Mouse (Mus musculus) heart, embryonic 14.5 days (tissue): ENCODE measurements at regions not wholly inside any gene's neighbourhood (a gene's known extent, or its start where the extent isn't known, plus 50 kb on each side); places are given as distances from the start of the nearest gene placed in this dataset.

Source experiments
- ATAC-seq: fragments of 200-750 bp; cut with Nextera tagmentation; 2 replicates; pipeline ENCODE4 v1.8.0; 2017; ENCODE audit warnings: low read depth, moderate TSS enrichment; ENCODE audit not compliant: insufficient number of reproducible peaks, insufficient read depth, low FRiP score
- H3K27ac ChIP-seq, 2 experiments: fragments of 200-500 bp in 1 of 2; fragments of 300-500 bp in 1 of 2; sonication (generic) in 1 of 2; replicated peaks in 1 of 2; 2 replicates each; pipeline ENCODE4 v1.5.1; 2012 to 2014; ENCODE audit warnings: low read depth in 2 of 2, low read length in 2 of 2, control low read depth in 1 of 2, mild to moderate bottlenecking in 1 of 2, mixed read lengths in 1 of 2; ENCODE audit not compliant: control insufficient read depth in 1 of 2, insufficient read depth in 1 of 2
- H3K27me3 ChIP-seq: fragments of 300-500 bp; sonication (generic); 2 replicates; pipeline ENCODE4 v1.6.1; 2014; ENCODE audit warnings: mild to moderate bottlenecking, low read length, control low read depth; ENCODE audit not compliant: control insufficient read depth, insufficient read depth
- H3K36me3 ChIP-seq: fragments of 300-500 bp; sonication (generic); 2 replicates; pipeline ENCODE4 v1.6.1; 2014; ENCODE audit warnings: mild to moderate bottlenecking, control low read depth, low read length, mixed read lengths; ENCODE audit not compliant: control insufficient read depth, insufficient read depth
- H3K4me1 ChIP-seq, 2 experiments: fragments of 200-500 bp in 1 of 2; fragments of 300-500 bp in 1 of 2; sonication (generic) in 1 of 2; 2 replicates each; pipeline ENCODE4 v1.6.1; 2012 to 2014; ENCODE audit warnings: low read length in 2 of 2, control low read depth in 1 of 2, mixed read lengths in 1 of 2; ENCODE audit not compliant: control insufficient read depth in 2 of 2, insufficient read depth in 2 of 2
- H3K4me2 ChIP-seq: fragments of 300-500 bp; sonication (generic); 2 replicates; pipeline ENCODE4 v1.6.1; 2014; ENCODE audit warnings: mild to moderate bottlenecking, low read length
- H3K4me3 ChIP-seq, 2 experiments: fragments of 200-500 bp in 1 of 2; fragments of 300-500 bp in 1 of 2; sonication (generic) in 1 of 2; 2 replicates each; pipeline ENCODE4 v1.5.1; 2012 to 2014; ENCODE audit warnings: low read length in 2 of 2, mild to moderate bottlenecking in 2 of 2, control low read depth in 1 of 2, low read depth in 1 of 2, moderate library complexity in 1 of 2; ENCODE audit not compliant: control insufficient read depth in 1 of 2, insufficient read depth in 1 of 2
- H3K9ac ChIP-seq: fragments of 300-500 bp; sonication (generic); 2 replicates; pipeline ENCODE4 v1.6.1; 2014; ENCODE audit warnings: mild to moderate bottlenecking, low read length
- H3K9me3 ChIP-seq: fragments of 300-500 bp; sonication (generic); 2 replicates; pipeline ENCODE4 v1.6.1; 2016; ENCODE audit warnings: low read length, control low read depth; ENCODE audit not compliant: control insufficient read depth
- WGBS: fragments of 180-500 bp; shearing (Covaris S2); extraction: QIAGEN DNeasy Blood & Tissue Kit; methylation state at CpG from one replicate; pipeline ENCODE4 v1.1.7; 2014; 5-methylcytosine and 5-hydroxymethylcytosine counted together

DNA sequence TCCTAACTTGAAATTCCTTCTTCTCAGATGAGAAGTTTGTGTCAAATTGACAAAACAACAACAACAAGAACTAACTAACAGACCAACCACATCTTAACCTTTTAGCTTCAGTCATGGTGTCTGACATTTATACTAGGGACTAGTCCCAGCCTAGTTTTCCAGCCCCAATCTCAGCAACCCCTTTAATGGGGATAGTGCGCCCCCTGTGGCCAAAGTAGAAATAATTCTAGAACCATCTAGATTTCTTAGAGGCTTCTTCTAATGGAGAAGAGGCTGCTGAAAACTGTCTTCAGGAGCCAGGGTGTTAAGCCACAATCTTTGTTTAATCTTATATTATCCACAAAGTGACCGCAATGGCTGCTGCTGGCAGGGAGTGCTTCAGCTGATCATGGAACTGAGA lies 659.5 kb upstream of the Kdm8 start:
- H3K36me3 ChIP-seq, result no peaks in the 10 kb centered on the region
- no peak overlapping the region for H3K27ac ChIP-seq
- H3K9me3 ChIP-seq, result 0 out of 2 replicates have a peak, but pooled peaks cover 6% of the 10 kb centered on the region
- no peak overlapping the region for H3K9ac ChIP-seq
- no peaks in the 10 kb centered on the region for H3K4me1 ChIP-seq
- no peak overlapping the region for H3K4me3 ChIP-seq
- ATAC-seq, result no peak
- no peaks in the 10 kb centered on the region for H3K27me3 ChIP-seq
- WGBS, result 79% methylated on average over 2 of the region's 2 CpGs
- no peak overlapping the region for H3K4me2 ChIP-seq

DNA sequence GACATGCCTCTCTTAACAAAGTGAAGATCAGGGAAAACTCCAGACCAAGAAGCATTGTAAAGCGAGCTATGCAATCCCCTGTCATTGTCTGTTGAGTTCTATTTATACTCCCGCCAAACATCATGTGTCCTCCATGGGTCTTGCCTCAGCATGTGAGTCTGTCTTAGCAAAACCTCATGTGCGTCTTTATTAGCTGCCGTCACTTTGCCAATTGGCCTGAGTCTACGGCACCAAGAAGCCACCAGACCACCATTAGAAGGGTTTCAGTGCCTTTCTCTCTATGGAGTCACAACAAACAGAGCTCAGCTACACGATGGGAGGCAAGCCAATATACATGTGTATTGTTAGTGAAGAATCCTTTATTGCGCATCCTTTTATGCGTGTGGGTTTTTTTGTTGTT lies 658.6 kb upstream of the Kdm8 start:
- no peak overlapping the region for H3K4me2 ChIP-seq
- no peaks in the 10 kb centered on the region for H3K27me3 ChIP-seq
- H3K9ac ChIP-seq, result no peak overlapping the region
- no peaks in the 10 kb centered on the region for H3K36me3 ChIP-seq
- no peak overlapping the region for H3K27ac ChIP-seq
- no peak overlapping the region for H3K4me3 ChIP-seq
- H3K9me3 ChIP-seq, result 0 out of 2 replicates have a peak, but pooled peaks cover 6% of the 10 kb centered on the region
- ATAC-seq, result no peak
- H3K4me1 ChIP-seq, result no peaks in the 10 kb centered on the region
- WGBS, result 79% methylated on average over 8 of the region's 8 CpGs

DNA sequence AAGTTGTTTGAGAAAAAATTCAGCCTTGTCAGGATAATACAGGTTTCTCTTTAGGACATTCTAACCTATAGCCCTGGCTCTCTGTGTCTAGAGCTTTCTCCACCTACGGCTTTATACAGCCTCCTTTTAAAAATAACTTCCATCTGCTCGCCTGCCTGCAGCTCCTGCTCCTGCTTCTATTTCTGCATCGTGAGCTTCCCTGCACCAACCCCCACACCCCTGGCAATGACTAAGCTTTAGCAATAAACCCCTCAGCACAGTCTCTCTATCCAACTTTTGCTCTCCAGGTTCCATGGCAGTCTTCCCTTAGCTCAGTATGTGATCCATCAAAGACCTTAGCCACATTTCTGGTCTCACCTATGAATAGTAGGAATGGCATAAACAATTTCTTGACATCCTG lies 655.7 kb upstream of the Kdm8 start:
- WGBS, result 27% methylated on average over 3 of the region's 3 CpGs
- ATAC-seq, result no peak

DNA sequence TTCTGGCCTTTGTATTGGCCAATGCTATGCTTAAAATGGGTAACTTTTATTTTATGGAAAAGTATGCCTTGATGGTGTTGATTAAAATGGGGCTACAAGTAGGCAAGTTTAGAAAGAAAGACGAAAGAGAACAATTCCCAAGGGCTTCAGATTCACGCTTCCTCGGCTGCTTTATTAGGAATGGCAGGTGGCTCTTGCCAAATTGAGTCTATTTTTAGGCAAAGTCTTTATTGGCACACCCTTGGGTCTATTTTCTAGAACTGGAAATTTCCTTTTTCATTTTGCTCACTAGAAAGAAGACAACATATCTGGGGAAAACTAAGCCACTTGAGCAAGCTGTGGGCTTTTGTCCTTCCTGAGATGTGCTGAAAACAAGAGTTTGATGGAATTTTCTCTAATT lies 641.4 kb upstream of the Kdm8 start:
- H3K4me3 ChIP-seq, result no peak overlapping the region
- no peaks in the 10 kb centered on the region for H3K9me3 ChIP-seq
- H3K36me3 ChIP-seq, result no peaks in the 10 kb centered on the region
- no peak overlapping the region for H3K9ac ChIP-seq
- no peaks in the 10 kb centered on the region for H3K27me3 ChIP-seq
- H3K4me1 ChIP-seq, result no peaks in the 10 kb centered on the region
- H3K27ac ChIP-seq, result no peak overlapping the region
- ATAC-seq, result no peak
- 73% methylated on average over 3 of the region's 3 CpGs for WGBS
- H3K4me2 ChIP-seq, result no peak overlapping the region

More for the DNA sequence above, 655.7 kb upstream of the Kdm8 start:
- no peak overlapping the region for H3K4me3 ChIP-seq
- H3K27me3 ChIP-seq, result no peaks in the 10 kb centered on the region
- no peak overlapping the region for H3K9ac ChIP-seq
- H3K4me2 ChIP-seq, result no peak overlapping the region
- H3K27ac ChIP-seq, result no peak overlapping the region
- H3K9me3 ChIP-seq, result 0 out of 2 replicates have a peak, but pooled peaks cover 6% of the 10 kb centered on the region
- no peaks in the 10 kb centered on the region for H3K4me1 ChIP-seq
- H3K36me3 ChIP-seq, result no peaks in the 10 kb centered on the region

DNA sequence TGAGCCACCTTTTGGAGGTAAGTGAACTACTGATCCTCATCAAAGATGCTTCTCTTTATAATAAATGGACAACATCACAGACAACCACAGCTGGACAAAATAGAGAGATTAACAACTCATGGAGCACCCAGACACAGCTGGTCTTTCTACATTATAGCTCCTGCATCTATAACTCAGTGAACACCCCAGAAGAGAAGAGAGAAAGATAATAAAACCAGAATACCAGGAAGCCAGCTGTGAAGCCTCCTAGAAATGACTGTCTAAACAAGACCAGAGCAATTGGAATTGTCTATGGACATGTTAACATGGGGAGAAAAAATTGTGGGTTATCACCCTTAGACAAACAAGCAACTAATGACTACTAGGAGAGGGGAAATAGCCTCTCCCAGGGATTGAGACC lies 609.8 kb upstream of the Kdm8 start:
- Histone ChIP-seq H3K9me3 (0 out of 2 replicates have a peak, but pooled peaks cover 2% of the 10 kb centered on the region), H3K36me3 (no peaks in the 10 kb centered on the region), H3K9ac (no peak overlapping the region), H3K27ac (no peak overlapping the region), H3K27me3 (no peaks in the 10 kb centered on the region), H3K4me1 (no peaks in the 10 kb centered on the region), H3K4me3 (no peak overlapping the region), H3K4me2 (no peak overlapping the region)
- ATAC-seq, result no peak

DNA sequence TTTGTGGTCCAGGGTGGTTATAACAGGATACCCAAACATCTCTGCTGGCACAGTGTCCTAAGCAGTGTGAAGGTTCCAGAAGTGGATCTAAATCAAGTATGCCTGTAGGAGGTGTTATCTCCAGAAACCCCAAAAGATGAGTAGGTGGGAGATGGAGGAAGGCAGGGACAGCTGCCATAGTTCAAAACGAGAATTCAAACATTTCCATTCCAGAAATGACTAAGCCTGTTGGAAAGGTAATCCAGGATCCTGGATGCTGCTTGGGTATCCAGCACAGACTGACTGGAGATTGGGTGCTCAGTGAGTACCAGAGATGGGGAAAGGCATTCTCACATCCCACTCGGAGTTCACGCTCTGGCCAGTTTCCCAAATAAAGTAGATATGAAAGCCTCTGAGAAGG lies 607.9 kb upstream of the Kdm8 start:
- H3K4me2 ChIP-seq, result no peak overlapping the region
- H3K27me3 ChIP-seq, result no peaks in the 10 kb centered on the region
- no peak for ATAC-seq
- H3K4me1 ChIP-seq, result no peaks in the 10 kb centered on the region
- H3K36me3 ChIP-seq, result no peaks in the 10 kb centered on the region
- H3K27ac ChIP-seq, result no peak overlapping the region
- H3K9me3 ChIP-seq, result 0 out of 2 replicates have a peak, but pooled peaks cover 2% of the 10 kb centered on the region
- 71% methylated on average over 3 of the region's 3 CpGs for WGBS
- no peak overlapping the region for H3K9ac ChIP-seq
- no peak overlapping the region for H3K4me3 ChIP-seq

DNA sequence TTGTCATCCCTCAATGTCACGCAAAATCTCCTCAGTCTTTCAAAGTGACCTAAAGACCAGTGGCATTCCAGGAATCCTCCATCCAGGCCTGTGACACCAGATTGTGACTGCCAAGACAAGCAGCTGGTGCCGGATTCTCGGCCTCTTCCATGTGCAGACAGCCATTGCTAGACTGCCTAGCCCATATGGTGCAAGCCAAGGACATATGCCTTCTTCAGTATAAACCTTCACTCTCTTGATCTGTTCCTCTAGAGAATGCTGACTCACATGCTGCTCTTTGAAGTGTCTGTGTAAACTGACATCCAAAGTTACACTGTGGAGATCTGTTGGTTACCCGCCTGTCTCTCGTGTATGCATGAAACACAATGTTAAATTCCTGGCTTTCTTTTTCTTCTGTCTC lies 589.4 kb upstream of the Kdm8 start:
- Histone ChIP-seq H3K9me3 (no peaks in the 10 kb centered on the region), H3K4me2 (no peak overlapping the region), H3K4me3 (no peak overlapping the region), H3K9ac (no peak overlapping the region), H3K4me1 (no peaks in the 10 kb centered on the region), H3K27me3 (no peaks in the 10 kb centered on the region), H3K36me3 (no peaks in the 10 kb centered on the region), H3K27ac (no peak overlapping the region)
- ATAC-seq, result no peak
- WGBS, result 60% methylated on average over 5 of the region's 5 CpGs

DNA sequence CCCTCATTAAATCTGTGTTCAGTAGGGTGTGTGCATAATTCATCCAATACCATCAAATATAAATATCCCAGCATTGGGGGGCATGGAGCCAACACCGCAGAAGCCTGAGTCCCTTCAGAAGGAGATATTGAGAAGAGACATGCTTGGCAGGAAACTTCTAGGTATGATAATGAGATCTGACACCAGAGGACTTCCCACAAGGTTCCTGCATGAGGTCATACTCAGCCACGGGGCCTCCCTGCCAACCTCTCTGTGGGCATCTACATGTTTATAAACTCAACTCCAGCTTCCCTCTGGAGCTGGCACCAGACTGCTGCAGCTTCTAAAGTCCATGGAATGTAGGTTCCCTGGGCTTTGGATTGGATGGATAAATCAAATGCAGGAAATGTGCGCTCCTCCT lies 587.4 kb upstream of the Kdm8 start:
- Histone ChIP-seq H3K4me2 (no peak overlapping the region), H3K9me3 (no peaks in the 10 kb centered on the region), H3K4me1 (no peaks in the 10 kb centered on the region), H3K9ac (no peak overlapping the region), H3K36me3 (no peaks in the 10 kb centered on the region), H3K27me3 (no peaks in the 10 kb centered on the region), H3K4me3 (no peak overlapping the region), H3K27ac (no peak overlapping the region)
- no peak for ATAC-seq
- WGBS, result 79% methylated on average over 3 of the region's 3 CpGs
